Mouse (Mus musculus): Measurements from ENCODE around the gene Abca8b. TPM values are rescaled to one million over a fixed set of nuclear protein-coding genes. Genes with fewer than 3 reads are reported as not detected.
"Not testable (repeated sequence)": the region's sequence is repeated elsewhere in the genome, so short reads cannot be mapped to it uniquely, and the experiment has no call there.

Abca8b gene
- polyA plus RNA-seq, 2 experiments = 4.7 TPM

DNA sequence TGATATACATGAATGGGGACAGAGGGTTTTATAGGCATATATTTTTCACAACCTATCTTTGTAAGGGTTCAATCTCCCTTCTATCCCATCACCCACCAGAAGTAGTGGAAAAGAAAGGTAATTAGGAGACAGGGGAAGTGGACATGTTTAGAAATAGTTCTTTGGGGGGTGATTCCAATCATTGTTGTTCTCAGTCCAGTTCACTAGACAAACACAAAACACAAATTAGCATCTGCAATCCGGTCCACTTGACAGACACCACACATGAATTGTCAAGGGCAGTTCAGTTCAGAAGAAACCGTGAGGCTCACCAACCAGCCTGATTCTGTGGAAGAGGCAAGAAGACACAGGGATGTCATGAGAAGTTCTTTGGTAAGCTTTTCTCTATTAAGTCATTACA lies 67.2 kb downstream of the Abca8b start:
- Histone ChIP-seq H3K27ac (no peak overlapping the region), H3K4me1 (replicated peaks; ENCODE audit: control insufficient read depth in 2 of 2, insufficient read depth in 2 of 2, low read length in 1 of 2) (no peaks in the 10 kb centered on the region; a peak in 1 of 4 replicates), H3K36me3 (replicated peaks; ENCODE audit: control insufficient read depth, insufficient read depth, low read depth) (no peaks in the 10 kb centered on the region), H3K4me3 (ENCODE audit: insufficient read depth in 1 of 2, low read depth in 2 of 2, low read length in 2 of 2) (no peak overlapping the region), H3K9ac (replicated peaks) (no peak overlapping the region), H3K27me3 (ENCODE audit: control insufficient read depth, insufficient read depth, low read length) (no peaks in the 10 kb centered on the region), H3K4me2 (ENCODE audit: low read depth) (no peak overlapping the region), H3K9me3 (ENCODE audit: control insufficient read depth, low read length) (no peaks in the 10 kb centered on the region)
- no peak for ATAC-seq (ENCODE audit: insufficient read depth)
- 59% methylated on average over 2 of the region's 2 CpGs for WGBS (ENCODE audit: insufficient replicate concordance)
- TF ChIP-seq CTCF (IDR thresholded peaks at IDR 0.05; ENCODE audit: low read depth) = no peak
- no peak for TF ChIP-seq EP300 (IDR thresholded peaks at IDR 0.05; ENCODE audit: low read depth)
- no peak for DNase-seq (ENCODE audit: low read depth in 3 of 3, low spot score in 3 of 3)

GRCm38 (mm10) chr11:109926718-109927680 lies 68.6 kb downstream of the Abca8b start:
- ATAC-seq (ENCODE audit: insufficient read depth) (no peak), DNase-seq (ENCODE audit: low read depth in 3 of 3, low spot score in 3 of 3) (no peak)
- TF ChIP-seq EP300 (IDR thresholded peaks at IDR 0.05; ENCODE audit: low read depth) = no peak
- no peak for TF ChIP-seq CTCF (IDR thresholded peaks at IDR 0.05; ENCODE audit: low read depth)
- WGBS (ENCODE audit: insufficient replicate concordance) = 35% methylated on average over 7 of the region's 7 CpGs
- H3K27me3 ChIP-seq (ENCODE audit: control insufficient read depth, insufficient read depth, low read length) = no peaks in the 10 kb centered on the region
- no peak overlapping the region for H3K4me3 ChIP-seq (ENCODE audit: insufficient read depth in 1 of 2, low read depth in 2 of 2, low read length in 2 of 2)
- H3K9me3 ChIP-seq (ENCODE audit: control insufficient read depth, low read length) = no peaks in the 10 kb centered on the region
- no peaks in the 10 kb centered on the region; a peak in 1 of 4 replicates for H3K4me1 ChIP-seq (replicated peaks; ENCODE audit: control insufficient read depth in 2 of 2, insufficient read depth in 2 of 2, low read length in 1 of 2)
- H3K27ac ChIP-seq = no peak overlapping the region
- no peaks in the 10 kb centered on the region for H3K36me3 ChIP-seq (replicated peaks; ENCODE audit: control insufficient read depth, insufficient read depth, low read depth)
- no peak overlapping the region for H3K4me2 ChIP-seq (ENCODE audit: low read depth)
- no peak overlapping the region for H3K9ac ChIP-seq (replicated peaks)

DNA sequence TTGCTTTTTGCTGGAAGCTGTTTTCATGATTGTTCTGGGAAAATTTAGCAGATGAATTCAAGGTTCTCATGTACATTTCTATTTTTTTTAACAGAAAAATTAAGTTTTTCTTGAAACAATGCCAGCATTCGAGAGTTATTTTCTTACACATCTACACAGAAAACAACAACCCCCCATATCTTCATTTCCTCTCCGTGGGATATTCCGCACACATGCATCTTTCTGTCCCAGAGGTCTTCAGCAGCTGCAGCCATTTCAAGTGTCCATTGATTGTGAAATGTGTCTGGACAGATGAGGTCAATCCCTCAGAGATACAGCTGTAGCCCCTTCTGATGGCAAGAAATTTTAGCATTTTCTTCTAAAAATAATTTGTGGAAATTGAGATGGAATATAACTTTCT lies 73.4 kb downstream of the Abca8b start:
- no peak for TF ChIP-seq CTCF (IDR thresholded peaks at IDR 0.05; ENCODE audit: low read depth)
- no peak for TF ChIP-seq EP300 (IDR thresholded peaks at IDR 0.05; ENCODE audit: low read depth)
- 63% methylated on average over 3 of the region's 3 CpGs for WGBS (ENCODE audit: insufficient replicate concordance)
- Histone ChIP-seq H3K36me3 (replicated peaks; ENCODE audit: control insufficient read depth, insufficient read depth, low read depth) (no peaks in the 10 kb centered on the region), H3K9ac (replicated peaks) (no peak overlapping the region), H3K27ac (no peak overlapping the region), H3K4me1 (replicated peaks; ENCODE audit: control insufficient read depth in 2 of 2, insufficient read depth in 2 of 2, low read length in 1 of 2) (no peaks in the 10 kb centered on the region; a peak in 1 of 4 replicates), H3K9me3 (ENCODE audit: control insufficient read depth, low read length) (no peaks in the 10 kb centered on the region), H3K4me3 (ENCODE audit: insufficient read depth in 1 of 2, low read depth in 2 of 2, low read length in 2 of 2) (no peak overlapping the region), H3K27me3 (ENCODE audit: control insufficient read depth, insufficient read depth, low read length) (no peaks in the 10 kb centered on the region), H3K4me2 (ENCODE audit: low read depth) (no peak overlapping the region)
- ATAC-seq (ENCODE audit: insufficient read depth) = no peak
- no peak for DNase-seq (ENCODE audit: low read depth in 3 of 3, low spot score in 3 of 3)

- Histone ChIP-seq H3K9me3 (ENCODE audit: control insufficient read depth, low read length) (no peaks in the 10 kb centered on the region), H3K9ac (replicated peaks) (no peak overlapping the region), H3K27ac (no peak overlapping the region), H3K4me1 (replicated peaks; ENCODE audit: control insufficient read depth in 2 of 2, insufficient read depth in 2 of 2, low read length in 1 of 2) (no peaks in the 10 kb centered on the region), H3K4me3 (ENCODE audit: insufficient read depth in 1 of 2, low read depth in 2 of 2, low read length in 2 of 2) (no peak overlapping the region), H3K36me3 (replicated peaks; ENCODE audit: control insufficient read depth, insufficient read depth, low read depth) (no peaks in the 10 kb centered on the region), H3K4me2 (ENCODE audit: low read depth) (no peak overlapping the region), H3K27me3 (ENCODE audit: control insufficient read depth, insufficient read depth, low read length) (no peaks in the 10 kb centered on the region)
- DNase-seq (ENCODE audit: low read depth in 3 of 3, low spot score in 3 of 3) (no peak), ATAC-seq (ENCODE audit: insufficient read depth) (no peak)
- TF ChIP-seq CTCF (IDR thresholded peaks at IDR 0.05; ENCODE audit: low read depth) (no peak), EP300 (IDR thresholded peaks at IDR 0.05; ENCODE audit: low read depth) (no peak)
- 44% methylated on average over 2 of the region's 2 CpGs for WGBS (ENCODE audit: insufficient replicate concordance)
These were observed 76.2 kb downstream of the Abca8b start for GRCm38 (mm10) chr11:109919480-109919879.

GRCm38 (mm10) chr11:109916654-109917053 lies 79.0 kb downstream of the Abca8b start:
- WGBS (ENCODE audit: insufficient replicate concordance) = 71% methylated on average over 10 of the region's 10 CpGs
- Histone ChIP-seq H3K4me3 (ENCODE audit: insufficient read depth in 1 of 2, low read depth in 2 of 2, low read length in 2 of 2) (no peak overlapping the region), H3K9ac (replicated peaks) (no peak overlapping the region), H3K27ac (no peak overlapping the region), H3K4me1 (replicated peaks; ENCODE audit: control insufficient read depth in 2 of 2, insufficient read depth in 2 of 2, low read length in 1 of 2) (no peaks in the 10 kb centered on the region), H3K27me3 (ENCODE audit: control insufficient read depth, insufficient read depth, low read length) (no peaks in the 10 kb centered on the region), H3K9me3 (ENCODE audit: control insufficient read depth, low read length) (no peaks in the 10 kb centered on the region), H3K36me3 (replicated peaks; ENCODE audit: control insufficient read depth, insufficient read depth, low read depth) (no peaks in the 10 kb centered on the region), H3K4me2 (ENCODE audit: low read depth) (no peak overlapping the region)
- TF ChIP-seq EP300 (IDR thresholded peaks at IDR 0.05; ENCODE audit: low read depth) (no peak), CTCF (IDR thresholded peaks at IDR 0.05; ENCODE audit: low read depth) (no peak)
- DNase-seq (ENCODE audit: low read depth in 3 of 3, low spot score in 3 of 3) (no peak), ATAC-seq (ENCODE audit: insufficient read depth) (no peak)

DNA sequence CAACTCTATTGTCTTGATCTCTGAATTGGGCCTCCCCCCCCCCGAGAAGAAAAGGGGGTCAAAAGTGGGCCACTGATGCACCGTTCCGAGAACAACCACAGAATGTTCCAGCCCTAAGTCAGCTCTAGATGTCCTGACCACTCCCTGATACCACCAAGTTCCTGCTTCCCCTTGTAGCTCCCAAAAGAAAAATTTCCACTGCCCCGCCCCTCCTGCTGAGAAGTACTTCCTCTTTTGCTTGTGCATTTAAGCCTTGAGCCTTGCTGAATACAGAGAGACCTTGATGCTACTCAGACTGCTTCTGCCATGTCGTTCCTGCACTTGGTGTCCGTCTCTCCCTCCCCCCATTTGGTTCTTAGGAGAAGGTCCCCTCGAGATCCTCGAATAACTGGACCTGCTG lies 82.5 kb downstream of the Abca8b start:
- not testable (repeated sequence) for H3K4me3 ChIP-seq (ENCODE audit: insufficient read depth in 1 of 2, low read depth in 2 of 2, low read length in 2 of 2); H3K27me3 ChIP-seq (ENCODE audit: control insufficient read depth, insufficient read depth, low read length); H3K27ac ChIP-seq; H3K36me3 ChIP-seq (replicated peaks; ENCODE audit: control insufficient read depth, insufficient read depth, low read depth); H3K9me3 ChIP-seq (ENCODE audit: control insufficient read depth, low read length); H3K4me1 ChIP-seq (replicated peaks; ENCODE audit: control insufficient read depth in 2 of 2, insufficient read depth in 2 of 2, low read length in 1 of 2); DNase-seq (ENCODE audit: low read depth in 3 of 3, low spot score in 3 of 3); H3K9ac ChIP-seq (replicated peaks); ATAC-seq (ENCODE audit: insufficient read depth); H3K4me2 ChIP-seq (ENCODE audit: low read depth)
- 57% methylated on average over 8 of the region's 8 CpGs for WGBS (ENCODE audit: insufficient replicate concordance)

- 29% methylated on average over 1 of the region's 1 CpGs for WGBS (ENCODE audit: insufficient replicate concordance)
- DNase-seq (ENCODE audit: low read depth in 3 of 3, low spot score in 3 of 3); ATAC-seq (ENCODE audit: insufficient read depth); H3K9me3 ChIP-seq (ENCODE audit: control insufficient read depth, low read length); H3K4me3 ChIP-seq (ENCODE audit: insufficient read depth in 1 of 2, low read depth in 2 of 2, low read length in 2 of 2); H3K9ac ChIP-seq (replicated peaks); H3K4me1 ChIP-seq (replicated peaks; ENCODE audit: control insufficient read depth in 2 of 2, insufficient read depth in 2 of 2, low read length in 1 of 2); H3K27me3 ChIP-seq (ENCODE audit: control insufficient read depth, insufficient read depth, low read length); H3K36me3 ChIP-seq (replicated peaks; ENCODE audit: control insufficient read depth, insufficient read depth, low read depth); H3K4me2 ChIP-seq (ENCODE audit: low read depth); H3K27ac ChIP-seq: not testable (repeated sequence)
These were observed 83.5 kb downstream of the Abca8b start for GRCm38 (mm10) chr11:109912118-109912517.
